Mouse (Mus musculus) hindbrain, embryonic 11.5 days (tissue): ENCODE data around the gene Trpc7. TPM values are rescaled to one million over a fixed set of nuclear protein-coding genes. Genes with fewer than 3 reads are reported as not detected.

Source experiments
- ATAC-seq: fragments of 200-750 bp; cut with Nextera tagmentation; 2 replicates; pipeline ENCODE4 v1.8.0; 2017; ENCODE audit warnings: mild to moderate bottlenecking, moderate TSS enrichment, moderate library complexity; ENCODE audit not compliant: low FRiP score
- DNase-seq: peaks from one replicate; pipeline ENCODE4 v3.0.0-alpha.2; 2015; ENCODE audit warnings: low spot score
- H3K27ac ChIP-seq: fragments of 300-500 bp; sonication (generic); 2 replicates; pipeline ENCODE4 v1.5.1; 2014; ENCODE audit warnings: mild to moderate bottlenecking, low read depth, low read length
- H3K27me3 ChIP-seq: fragments of 300-500 bp; sonication (generic); 2 replicates; pipeline ENCODE4 v1.6.1; 2014; ENCODE audit warnings: mild to moderate bottlenecking, low read length, moderate library complexity, mixed read lengths; ENCODE audit not compliant: control insufficient read depth, insufficient read depth
- H3K36me3 ChIP-seq: fragments of 300-500 bp; sonication (generic); 2 replicates; pipeline ENCODE4 v1.6.1; 2014; ENCODE audit warnings: mild to moderate bottlenecking, low read length, moderate library complexity, mixed read lengths; ENCODE audit not compliant: control insufficient read depth, insufficient read depth
- H3K4me1 ChIP-seq: fragments of 300-500 bp; sonication (generic); replicated peaks from 2 replicates; pipeline ENCODE4 v1.6.1; 2014; ENCODE audit warnings: low read length, mixed read lengths; ENCODE audit not compliant: control insufficient read depth, insufficient read depth
- H3K4me2 ChIP-seq: fragments of 300-500 bp; sonication (generic); replicated peaks from 2 replicates; pipeline ENCODE4 v1.6.1; 2014; ENCODE audit warnings: mild to moderate bottlenecking, low read depth, low read length
- H3K4me3 ChIP-seq: fragments of 300-500 bp; sonication (generic); 2 replicates; pipeline ENCODE4 v1.5.1; 2014; ENCODE audit warnings: low read depth, low read length
- H3K9ac ChIP-seq: fragments of 300-500 bp; sonication (generic); 2 replicates; pipeline ENCODE4 v1.6.1; 2014; ENCODE audit warnings: low read depth, low read length
- H3K9me3 ChIP-seq: fragments of 300-500 bp; sonication (generic); 2 replicates; pipeline ENCODE4 v1.6.1; 2016; ENCODE audit warnings: low read length; ENCODE audit not compliant: control insufficient read depth
- WGBS: fragments of 180-500 bp; shearing (Covaris S2); extraction: QIAGEN DNeasy Blood & Tissue Kit; methylation state at CpG from one replicate; pipeline ENCODE4 v1.1.7; 2014; 5-methylcytosine and 5-hydroxymethylcytosine counted together
- polyA plus RNA-seq: library from polyadenylated mRNA; unstranded; fragments of >200 nt; fragmentation: Nextera tagmentation; extraction: Ambion mirVana; gene quantifications from 2 replicates; pipeline ENCODE4 v1.2.1, GENCODE M21; 2014

Trpc7 gene
- polyA plus RNA-seq, 1 experiment from 2014 or later = 0.48 TPM

GRCm38 (mm10) chr13:56894543-56894942, 1.2 kb downstream of the Trpc7 start:
- H3K4me3 ChIP-seq = no peak overlapping the region
- no peaks in the 10 kb centered on the region for H3K36me3 ChIP-seq
- H3K27ac ChIP-seq = no peak overlapping the region
- H3K27me3 ChIP-seq = no peaks in the 10 kb centered on the region
- ATAC-seq = no peak
- no peak overlapping the region for H3K4me2 ChIP-seq
- no peak overlapping the region for H3K9ac ChIP-seq
- no peaks in the 10 kb centered on the region for H3K9me3 ChIP-seq
- 86% methylated on average over 5 of the region's 5 CpGs for WGBS
- DNase-seq = no peak
- no peaks in the 10 kb centered on the region for H3K4me1 ChIP-seq

- DNase-seq (no peak), ATAC-seq (no peak)
- no peak overlapping the region for H3K9ac ChIP-seq
- H3K4me1 ChIP-seq = no peaks in the 10 kb centered on the region
- no peak overlapping the region for H3K27ac ChIP-seq
- H3K9me3 ChIP-seq = no peaks in the 10 kb centered on the region
- no peaks in the 10 kb centered on the region for H3K36me3 ChIP-seq
- WGBS = 39% methylated on average over 7 of the region's 7 CpGs
- H3K4me3 ChIP-seq = no peak overlapping the region
- no peak overlapping the region for H3K4me2 ChIP-seq
- H3K27me3 ChIP-seq = no peaks in the 10 kb centered on the region
Observed at GRCm38 (mm10) chr13:56889888-56890287, 5.9 kb downstream of the Trpc7 start.

- H3K4me1 ChIP-seq = no peaks in the 10 kb centered on the region
- H3K36me3 ChIP-seq = no peaks in the 10 kb centered on the region
- no peaks in the 10 kb centered on the region for H3K27me3 ChIP-seq
- DNase-seq (no peak), ATAC-seq (no peak)
- 90% methylated on average over 12 of the region's 12 CpGs for WGBS
- H3K4me2 ChIP-seq = no peak overlapping the region
- H3K27ac ChIP-seq = no peak overlapping the region
- H3K4me3 ChIP-seq = no peak overlapping the region
- H3K9me3 ChIP-seq = no peaks in the 10 kb centered on the region
- H3K9ac ChIP-seq = no peak overlapping the region
Observed at GRCm38 (mm10) chr13:56882931-56883330, 12.9 kb downstream of the Trpc7 start.

- Histone ChIP-seq H3K9ac (no peak overlapping the region), H3K36me3 (no peaks in the 10 kb centered on the region), H3K4me2 (no peak overlapping the region), H3K9me3 (no peaks in the 10 kb centered on the region), H3K4me3 (no peak overlapping the region), H3K27me3 (no peaks in the 10 kb centered on the region), H3K4me1 (no peaks in the 10 kb centered on the region), H3K27ac (no peak overlapping the region)
- no peak for ATAC-seq
- no peak for DNase-seq
- 85% methylated on average over 6 of the region's 6 CpGs for WGBS
Observed at GRCm38 (mm10) chr13:56864567-56864966, 31.2 kb downstream of the Trpc7 start.

GRCm38 (mm10) chr13:56862011-56862410, 33.8 kb downstream of the Trpc7 start:
- Histone ChIP-seq H3K27me3 (no peaks in the 10 kb centered on the region), H3K36me3 (no peaks in the 10 kb centered on the region), H3K4me3 (no peak overlapping the region), H3K9me3 (no peaks in the 10 kb centered on the region), H3K4me1 (no peaks in the 10 kb centered on the region), H3K9ac (no peak overlapping the region), H3K27ac (no peak overlapping the region), H3K4me2 (no peak overlapping the region)
- WGBS = 48% methylated on average over 6 of the region's 6 CpGs
- DNase-seq (no peak), ATAC-seq (no peak)

GRCm38 (mm10) chr13:56854506-56854905, 41.3 kb downstream of the Trpc7 start:
- Histone ChIP-seq H3K4me3 (no peak overlapping the region), H3K9me3 (no peaks in the 10 kb centered on the region), H3K9ac (no peak overlapping the region), H3K27me3 (no peaks in the 10 kb centered on the region), H3K4me1 (no peaks in the 10 kb centered on the region), H3K36me3 (no peaks in the 10 kb centered on the region), H3K4me2 (no peak overlapping the region), H3K27ac (no peak overlapping the region)
- DNase-seq = no peak
- 86% methylated on average over 8 of the region's 8 CpGs for WGBS
- no peak for ATAC-seq

- ATAC-seq (no peak), DNase-seq (no peak)
- Histone ChIP-seq H3K36me3 (no peaks in the 10 kb centered on the region), H3K9ac (no peak overlapping the region), H3K27me3 (no peaks in the 10 kb centered on the region), H3K27ac (no peak overlapping the region), H3K4me1 (no peaks in the 10 kb centered on the region), H3K4me3 (no peak overlapping the region), H3K9me3 (no peaks in the 10 kb centered on the region), H3K4me2 (no peak overlapping the region)
- WGBS = 35% methylated on average over 5 of the region's 5 CpGs
Observed at GRCm38 (mm10) chr13:56853436-56853835, 42.4 kb downstream of the Trpc7 start.

- Histone ChIP-seq H3K27me3 (no peaks in the 10 kb centered on the region), H3K9ac (no peak overlapping the region), H3K4me3 (no peak overlapping the region), H3K4me2 (no peak overlapping the region), H3K36me3 (no peaks in the 10 kb centered on the region), H3K4me1 (no peaks in the 10 kb centered on the region), H3K27ac (no peak overlapping the region), H3K9me3 (no peaks in the 10 kb centered on the region)
- WGBS = 79% methylated on average over 3 of the region's 3 CpGs
- ATAC-seq (no peak), DNase-seq (no peak)
Observed at GRCm38 (mm10) chr13:56845866-56846265, 49.9 kb downstream of the Trpc7 start.

- Histone ChIP-seq H3K9me3 (no peaks in the 10 kb centered on the region), H3K4me1 (no peaks in the 10 kb centered on the region), H3K27me3 (no peaks in the 10 kb centered on the region), H3K9ac (no peak overlapping the region), H3K36me3 (no peaks in the 10 kb centered on the region), H3K4me3 (no peak overlapping the region), H3K4me2 (no peak overlapping the region), H3K27ac (no peak overlapping the region)
- ATAC-seq = no peak
- 84% methylated on average over 12 of the region's 12 CpGs for WGBS
- DNase-seq = no peak
Observed at GRCm38 (mm10) chr13:56815471-56815870, 80.3 kb downstream of the Trpc7 start.
